Mouse (Mus musculus): ENCODE measurements around the gene Ampd3.

Ampd3 gene

GRCm38 (mm10) chr7:110768001-110768400 is at the start of gene Ampd3:
Gene Ampd3, plus strand, starts transcription at chr7:110768206.
- no peak for DNase-seq (ENCODE audit: low read depth, low spot score)

GRCm38 (mm10) chr7:110718505-110718904 is 49.5 kb upstream of the Ampd3 start:
- no peak for DNase-seq (ENCODE audit: low read depth, low spot score)

GRCm38 (mm10) chr7:110719857-110720256 is 48.1 kb upstream of the Ampd3 start:
- no peak for DNase-seq (ENCODE audit: low read depth, low spot score)

DNA sequence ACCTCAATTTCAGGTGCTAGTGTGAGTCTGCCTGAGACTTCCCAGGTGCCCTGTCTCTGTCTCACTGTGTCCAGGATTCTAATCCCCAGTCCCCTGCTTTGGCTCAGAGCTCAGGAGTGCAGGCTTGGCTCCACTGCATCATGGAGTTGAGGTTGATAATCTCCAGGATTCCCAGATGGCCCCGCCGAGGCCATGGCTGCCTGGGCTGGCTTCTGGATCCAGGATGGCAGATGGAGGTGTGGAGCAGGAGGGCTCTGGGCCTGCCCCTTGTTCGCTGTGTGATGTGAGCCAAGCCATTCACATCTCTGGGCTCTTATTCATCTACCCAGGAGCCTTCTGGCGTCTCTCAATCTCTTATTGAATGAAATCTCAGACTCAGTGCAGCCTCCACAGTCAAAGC is 45.8 kb upstream of the Ampd3 start:
- DNase-seq (ENCODE audit: low read depth, low spot score), result no peak

- DNase-seq (ENCODE audit: low read depth, low spot score), result peak; percentile 29
Observed at GRCm38 (mm10) chr7:110727049-110727448, 41.0 kb upstream of the Ampd3 start.

GRCm38 (mm10) chr7:110728876-110729275 is 39.1 kb upstream of the Ampd3 start:
- DNase-seq (ENCODE audit: low read depth, low spot score), result no peak

DNA sequence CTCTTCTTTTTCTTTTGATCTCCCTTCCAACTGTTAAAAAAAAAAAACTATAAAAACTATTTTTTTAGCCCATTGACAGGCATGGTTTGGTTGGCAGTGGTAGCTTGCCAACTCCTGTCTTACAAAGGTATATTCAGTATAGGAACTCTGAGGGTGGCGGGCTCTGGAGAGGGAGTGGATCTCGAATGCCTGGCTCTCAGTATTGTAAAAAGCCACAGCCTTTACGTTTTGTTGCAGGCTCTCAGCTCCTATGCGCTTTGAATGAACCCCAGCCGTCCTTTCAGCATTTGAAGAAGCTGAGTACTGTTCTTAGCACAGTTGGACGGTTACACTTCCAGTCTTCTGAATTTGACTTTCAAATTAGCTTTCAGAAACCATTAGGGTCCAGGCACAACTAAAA is 38.7 kb upstream of the Ampd3 start:
- no peak for DNase-seq (ENCODE audit: low read depth, low spot score)

GRCm38 (mm10) chr7:110731091-110731967 is 36.7 kb upstream of the Ampd3 start:
- DNase-seq (ENCODE audit: low read depth, low spot score), result no peak

DNA sequence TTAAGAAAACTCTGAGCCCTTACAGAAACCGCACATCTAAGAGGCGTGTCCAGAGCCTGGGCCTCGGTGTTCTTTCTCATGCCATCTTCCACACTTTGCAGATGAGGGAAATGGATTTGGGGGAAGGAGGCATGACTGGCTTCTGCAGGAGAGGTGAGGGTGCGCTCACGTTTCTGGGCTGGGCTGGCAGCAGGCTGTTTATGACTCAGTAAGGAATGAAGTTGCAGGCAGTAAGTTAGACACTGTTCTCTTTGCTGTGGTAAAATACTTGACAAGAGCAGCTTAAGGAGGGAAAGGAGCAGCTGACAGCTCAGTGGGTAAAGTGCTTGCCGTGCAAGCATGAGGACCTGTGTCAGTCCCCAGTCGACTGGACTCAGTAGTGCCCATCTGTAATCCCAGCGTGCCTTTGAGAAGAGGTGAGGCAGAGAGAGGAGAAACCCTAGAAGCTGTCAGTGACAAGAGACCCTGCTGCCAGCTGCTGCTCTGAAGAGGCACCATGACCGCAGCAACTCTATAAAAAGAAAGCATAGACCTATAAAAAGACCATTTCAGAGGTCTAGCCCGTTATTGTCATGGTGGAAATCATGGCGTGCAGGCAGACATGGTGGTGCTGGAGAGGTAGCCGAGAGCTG is 35.9 kb upstream of the Ampd3 start:
- no peak for DNase-seq (ENCODE audit: low read depth, low spot score)

DNA sequence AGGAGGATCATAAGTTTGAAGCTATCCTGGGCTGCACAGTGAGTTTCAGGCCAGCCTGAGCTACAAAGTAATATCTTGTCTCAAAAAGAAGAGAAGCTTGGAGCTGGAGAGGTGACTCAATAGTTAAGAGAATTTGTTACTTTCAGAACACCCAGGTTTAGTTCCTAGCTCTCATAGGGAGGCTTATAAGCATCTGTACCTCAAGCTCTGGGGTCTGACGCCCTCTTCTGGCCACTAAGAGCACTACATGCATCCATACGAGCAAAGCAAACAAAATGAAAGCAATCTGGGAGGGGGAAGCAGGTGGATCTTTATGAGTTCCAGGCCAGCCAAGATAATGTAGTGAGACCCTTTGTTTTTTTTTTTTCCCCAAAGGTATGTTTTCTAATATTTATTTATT is 31.1 kb upstream of the Ampd3 start:
- no peak for DNase-seq (ENCODE audit: low read depth, low spot score)

GRCm38 (mm10) chr7:110739764-110740163 is 28.2 kb upstream of the Ampd3 start:
- no peak for DNase-seq (ENCODE audit: low read depth, low spot score)

GRCm38 (mm10) chr7:110740188-110740587 is 27.8 kb upstream of the Ampd3 start:
- no peak for DNase-seq (ENCODE audit: low read depth, low spot score)

DNA sequence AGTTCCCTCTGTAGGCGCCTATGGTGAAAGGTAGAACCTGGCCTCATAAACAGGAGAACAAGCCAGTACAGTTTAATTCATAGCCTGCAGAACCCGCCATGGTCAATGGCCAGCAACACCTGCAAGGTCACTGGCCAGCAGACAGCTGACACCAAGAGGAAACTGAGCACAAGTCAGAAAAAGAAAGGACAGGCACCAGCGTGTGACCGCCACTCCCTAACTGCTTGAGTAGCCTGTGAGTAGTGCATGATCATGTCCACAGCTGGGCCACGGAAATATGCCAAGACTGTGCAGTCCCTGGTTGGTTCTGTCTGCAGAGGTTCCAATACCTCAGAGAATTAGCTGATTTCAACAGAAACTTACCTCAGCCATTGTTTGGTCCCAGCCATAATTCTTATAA is 26.0 kb upstream of the Ampd3 start:
- no peak for DNase-seq (ENCODE audit: low read depth, low spot score)

GRCm38 (mm10) chr7:110746087-110746562 is 21.9 kb upstream of the Ampd3 start:
- no peak for DNase-seq (ENCODE audit: low read depth, low spot score)

GRCm38 (mm10) chr7:110746809-110747208 is 21.2 kb upstream of the Ampd3 start:
- no peak for DNase-seq (ENCODE audit: low read depth, low spot score)

DNA sequence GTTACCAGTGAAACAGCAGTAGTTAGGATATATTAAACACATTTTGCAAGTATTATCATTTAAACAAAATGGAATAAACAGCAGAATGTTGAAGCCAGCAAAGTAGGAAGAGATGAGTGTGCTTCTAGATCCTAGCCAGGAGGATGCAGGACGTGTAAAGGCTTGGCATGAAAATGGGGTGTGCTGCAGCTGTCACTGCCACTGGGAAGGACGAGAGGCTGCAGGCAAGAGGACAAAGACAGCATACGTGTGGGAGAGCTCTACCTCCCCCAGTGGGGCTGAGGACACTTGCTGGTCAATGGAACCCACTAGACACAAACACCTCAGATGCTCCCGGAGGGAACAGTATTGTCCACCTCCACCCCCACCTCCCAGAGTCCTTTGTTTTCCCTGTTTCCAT is 17.2 kb upstream of the Ampd3 start:
- no peak for DNase-seq (ENCODE audit: low read depth, low spot score)

DNA sequence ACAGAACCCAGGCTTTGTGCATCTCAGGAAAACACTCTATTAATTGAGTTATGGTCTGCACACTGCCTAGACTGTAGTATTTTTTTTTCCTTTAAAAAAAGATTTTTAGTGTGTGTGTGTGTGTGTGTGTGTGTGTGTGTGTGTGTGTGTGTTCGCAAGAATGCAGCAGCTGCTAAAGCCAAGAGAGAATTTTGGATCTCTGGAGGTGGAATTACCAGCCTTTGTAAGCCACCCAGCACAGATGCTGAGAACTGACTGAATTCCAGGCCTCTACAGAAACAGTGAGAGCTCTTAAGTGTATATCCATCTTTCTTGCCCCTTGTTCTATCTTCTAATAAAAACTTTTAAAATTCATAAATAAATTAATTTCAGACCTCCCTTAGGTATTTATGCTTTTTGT is 16.4 kb upstream of the Ampd3 start:
- DNase-seq (ENCODE audit: low read depth, low spot score), result no peak

DNA sequence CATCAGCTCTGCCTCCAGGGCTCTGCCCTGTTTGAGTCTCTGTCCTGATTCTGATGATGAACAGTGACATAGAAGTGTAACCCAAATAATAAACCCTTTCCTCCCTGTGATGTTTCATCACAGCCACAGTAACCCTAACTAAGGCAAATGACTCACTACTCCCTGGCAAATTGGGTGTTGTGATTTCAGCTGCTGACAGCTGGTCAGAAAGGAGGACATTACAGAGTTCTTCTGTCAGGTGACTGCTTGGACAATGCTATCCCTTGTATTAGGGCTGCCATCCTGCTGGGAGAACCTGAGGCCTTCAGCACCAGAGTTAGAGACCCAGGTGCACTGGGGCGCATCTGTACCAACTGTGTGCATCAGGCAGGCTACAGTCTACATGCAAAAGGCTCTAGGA is 14.7 kb upstream of the Ampd3 start:
- DNase-seq (ENCODE audit: low read depth, low spot score), result no peak

GRCm38 (mm10) chr7:110753926-110754330 is 14.1 kb upstream of the Ampd3 start:
- DNase-seq (ENCODE audit: low read depth, low spot score), result no peak

DNA sequence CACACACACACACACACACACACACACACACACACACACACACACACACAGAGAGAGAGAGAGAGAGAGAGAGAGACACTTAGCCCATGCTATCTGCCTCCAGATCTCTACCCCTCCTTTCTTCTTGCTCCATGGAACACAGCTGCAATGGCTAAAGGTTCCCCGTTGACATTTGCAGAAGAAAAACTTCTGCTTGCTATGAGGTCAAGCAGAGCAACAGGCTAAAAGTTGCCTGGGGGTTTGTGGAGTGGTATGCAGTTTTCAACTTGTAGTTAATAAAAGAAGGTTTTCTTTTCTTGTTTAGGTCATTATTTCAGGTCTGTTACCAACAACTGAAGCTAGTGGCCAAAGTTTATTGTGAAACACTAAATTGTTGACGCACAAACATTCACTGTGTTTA is 11.6 kb upstream of the Ampd3 start:
- DNase-seq (ENCODE audit: low read depth, low spot score), result no peak

GRCm38 (mm10) chr7:110762605-110763180 is 5.3 kb upstream of the Ampd3 start:
- no peak for DNase-seq (ENCODE audit: low read depth, low spot score)

DNA sequence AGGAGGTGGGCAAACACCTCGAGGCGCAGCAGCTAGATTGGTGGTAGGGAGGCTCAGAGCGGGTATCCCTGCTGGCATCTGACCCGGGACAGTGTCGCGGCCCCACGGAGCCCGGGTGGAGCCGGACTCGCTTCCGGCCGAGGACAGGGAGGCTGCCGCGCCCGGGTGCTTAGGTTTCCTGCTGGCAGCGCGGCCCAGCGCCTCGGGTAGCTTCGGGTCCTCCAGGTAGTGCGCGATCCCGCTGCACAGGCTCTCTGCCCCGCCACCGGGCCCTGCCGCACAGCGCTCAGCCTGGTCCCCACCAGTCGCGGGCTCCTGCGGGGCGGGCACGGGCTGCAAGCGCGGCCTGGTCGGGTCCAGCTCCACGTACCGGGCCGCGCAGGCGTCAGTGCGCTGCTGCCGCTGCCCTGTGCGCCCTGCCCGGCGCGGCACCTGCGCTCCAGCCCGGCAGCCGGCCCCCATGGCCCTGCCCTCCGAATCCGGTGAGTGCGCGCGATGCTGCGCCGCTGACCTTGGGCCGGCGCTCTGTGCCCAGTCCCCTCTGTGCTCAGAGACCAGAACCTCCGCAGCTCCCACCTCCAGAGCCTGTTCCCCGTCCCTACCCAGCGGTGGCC is 552 bp downstream of the Ampd3 start:
- DNase-seq (ENCODE audit: low read depth, low spot score), result no peak

Measured in WW6 (cell line).